Mouse (Mus musculus) hindbrain, embryonic 12.5 days (tissue): ENCODE results near the gene Pex5l. TPM values are rescaled to one million over a fixed set of nuclear protein-coding genes. Genes with fewer than 3 reads are reported as not detected.
A peak's percentile ranks its signal among the peaks of the same experiment; 100 is the strongest.

Source experiments
- ATAC-seq: fragments of 200-750 bp; cut with Nextera tagmentation; 2 replicates; pipeline ENCODE4 v1.8.0; 2017; ENCODE audit warnings: moderate TSS enrichment; ENCODE audit not compliant: low FRiP score
- H3K27ac ChIP-seq: fragments of 300-500 bp; sonication (generic); 2 replicates; pipeline ENCODE4 v1.5.1; 2016; ENCODE audit warnings: mild to moderate bottlenecking
- H3K27me3 ChIP-seq: fragments of 300-500 bp; sonication (generic); 2 replicates; pipeline ENCODE4 v1.6.1; 2016; ENCODE audit warnings: mild to moderate bottlenecking
- H3K36me3 ChIP-seq: fragments of 300-500 bp; sonication (generic); 2 replicates; pipeline ENCODE4 v1.6.1; 2016; ENCODE audit warnings: mild to moderate bottlenecking
- H3K4me1 ChIP-seq: fragments of 300-500 bp; sonication (generic); 2 replicates; pipeline ENCODE4 v1.6.1; 2016
- H3K4me2 ChIP-seq: fragments of 300-500 bp; sonication (generic); replicated peaks from 2 replicates; pipeline ENCODE4 v1.6.1; 2016; ENCODE audit warnings: mild to moderate bottlenecking
- H3K4me3 ChIP-seq: fragments of 300-500 bp; sonication (generic); 2 replicates; pipeline ENCODE4 v1.5.1; 2016; ENCODE audit warnings: mild to moderate bottlenecking
- H3K9ac ChIP-seq: fragments of 300-500 bp; sonication (generic); 2 replicates; pipeline ENCODE4 v1.6.1; 2016; ENCODE audit warnings: mild to moderate bottlenecking, moderate library complexity
- H3K9me3 ChIP-seq: fragments of 300-500 bp; sonication (generic); replicated peaks from 2 replicates; pipeline ENCODE4 v1.6.1; 2016; ENCODE audit warnings: mild to moderate bottlenecking
- WGBS: fragments of 180-500 bp; shearing (Covaris S2); methylation state at CpG from one replicate; pipeline ENCODE4 v1.1.7; 2016; 5-methylcytosine and 5-hydroxymethylcytosine counted together
- polyA plus RNA-seq: library from polyadenylated mRNA; unstranded; fragments of >200 nt; fragmentation: Nextera tagmentation; extraction: Ambion mirVana; gene quantifications from 2 replicates; pipeline ENCODE4 v1.2.1, GENCODE M21; 2016

The Pex5l gene
- polyA plus RNA-seq, 1 experiment from 2014 or later: 3.7 TPM

GRCm38 (mm10) chr3:33089470-33089869 lies 53.6 kb downstream of the Pex5l start:
- peak overlapping the region; percentile 30; the same call in 1 of the 2 replicates for H3K27ac ChIP-seq
- no peak overlapping the region for H3K9ac ChIP-seq
- peak; percentile 51 for ATAC-seq
- H3K4me3 ChIP-seq: no peak overlapping the region
- no peaks in the 10 kb centered on the region for H3K36me3 ChIP-seq
- WGBS: 22% methylated on average over 2 of the region's 2 CpGs
- H3K4me2 ChIP-seq: peak overlapping the region; percentile 46
- no peaks in the 10 kb centered on the region for H3K27me3 ChIP-seq
- no peaks in the 10 kb centered on the region for H3K9me3 ChIP-seq
- peaks cover 13% of the 10 kb centered on the region for H3K4me1 ChIP-seq

GRCm38 (mm10) chr3:33088276-33088675 lies 54.8 kb downstream of the Pex5l start:
- no peaks in the 10 kb centered on the region for H3K36me3 ChIP-seq
- no peak overlapping the region for H3K9ac ChIP-seq
- ATAC-seq: no peak
- no peak overlapping the region for H3K4me2 ChIP-seq
- H3K4me3 ChIP-seq: no peak overlapping the region
- H3K27me3 ChIP-seq: no peaks in the 10 kb centered on the region
- 84% methylated on average over 4 of the region's 4 CpGs for WGBS
- no peak overlapping the region for H3K27ac ChIP-seq
- H3K4me1 ChIP-seq: peaks cover 10% of the 10 kb centered on the region
- H3K9me3 ChIP-seq: no peaks in the 10 kb centered on the region

- H3K36me3 ChIP-seq: no peaks in the 10 kb centered on the region
- no peak overlapping the region for H3K4me3 ChIP-seq
- no peaks in the 10 kb centered on the region for H3K27me3 ChIP-seq
- no peak overlapping the region for H3K27ac ChIP-seq
- WGBS: 39% methylated on average over 8 of the region's 8 CpGs
- no peaks in the 10 kb centered on the region for H3K9me3 ChIP-seq
- no peak overlapping the region for H3K9ac ChIP-seq
- no peaks in the 10 kb centered on the region; the same call in 1 of the 2 replicates for H3K4me1 ChIP-seq
- H3K4me2 ChIP-seq: no peak overlapping the region
- no peak for ATAC-seq
These were observed 60.2 kb downstream of the Pex5l start for GRCm38 (mm10) chr3:33082806-33083338.

GRCm38 (mm10) chr3:33081793-33082192 lies 61.3 kb downstream of the Pex5l start:
- WGBS: 84% methylated on average over 4 of the region's 4 CpGs

GRCm38 (mm10) chr3:33079658-33080057 lies 63.4 kb downstream of the Pex5l start:
- no peaks in the 10 kb centered on the region for H3K36me3 ChIP-seq
- ATAC-seq: no peak
- no peaks in the 10 kb centered on the region for H3K9me3 ChIP-seq
- no peak overlapping the region for H3K4me2 ChIP-seq
- 100% methylated on average over 1 of the region's 1 CpGs for WGBS
- no peaks in the 10 kb centered on the region for H3K27me3 ChIP-seq
- H3K9ac ChIP-seq: no peak overlapping the region
- no peak overlapping the region for H3K27ac ChIP-seq
- no peaks in the 10 kb centered on the region; the same call in 1 of the 2 replicates for H3K4me1 ChIP-seq
- H3K4me3 ChIP-seq: no peak overlapping the region

More at GRCm38 (mm10) chr3:33081793-33082192, 61.3 kb downstream of the Pex5l start:
- no peak overlapping the region for H3K4me2 ChIP-seq
- no peak for ATAC-seq
- no peak overlapping the region for H3K27ac ChIP-seq
- no peak overlapping the region for H3K9ac ChIP-seq
- H3K27me3 ChIP-seq: no peaks in the 10 kb centered on the region
- no peak overlapping the region for H3K4me3 ChIP-seq
- H3K9me3 ChIP-seq: no peaks in the 10 kb centered on the region
- H3K4me1 ChIP-seq: no peaks in the 10 kb centered on the region; the same call in 1 of the 2 replicates
- H3K36me3 ChIP-seq: no peaks in the 10 kb centered on the region

- Histone ChIP-seq H3K9me3 (no peaks in the 10 kb centered on the region), H3K27me3 (no peaks in the 10 kb centered on the region), H3K4me3 (no peak overlapping the region), H3K4me2 (no peak overlapping the region), H3K9ac (no peak overlapping the region), H3K36me3 (no peaks in the 10 kb centered on the region), H3K27ac (no peak overlapping the region), H3K4me1 (no peaks in the 10 kb centered on the region; the same call in 1 of the 2 replicates)
- ATAC-seq: no peak
- WGBS: 85% methylated on average over 3 of the region's 3 CpGs
These were observed 63.9 kb downstream of the Pex5l start for GRCm38 (mm10) chr3:33079171-33079570.

- no peak for ATAC-seq
- no peaks in the 10 kb centered on the region for H3K4me1 ChIP-seq
- WGBS: 60% methylated on average over 2 of the region's 2 CpGs
- no peaks in the 10 kb centered on the region for H3K9me3 ChIP-seq
- no peaks in the 10 kb centered on the region for H3K36me3 ChIP-seq
- no peak overlapping the region for H3K4me2 ChIP-seq
- no peaks in the 10 kb centered on the region for H3K27me3 ChIP-seq
- no peak overlapping the region for H3K27ac ChIP-seq
- no peak overlapping the region for H3K4me3 ChIP-seq
- no peak overlapping the region for H3K9ac ChIP-seq
These were observed 67.4 kb downstream of the Pex5l start for GRCm38 (mm10) chr3:33075696-33076095.

GRCm38 (mm10) chr3:33074266-33074981 lies 68.6 kb downstream of the Pex5l start:
- H3K4me2 ChIP-seq: no peak overlapping the region
- H3K9ac ChIP-seq: no peak overlapping the region
- H3K9me3 ChIP-seq: no peaks in the 10 kb centered on the region
- no peaks in the 10 kb centered on the region for H3K27me3 ChIP-seq
- no peaks in the 10 kb centered on the region for H3K36me3 ChIP-seq
- ATAC-seq: no peak
- H3K4me1 ChIP-seq: no peaks in the 10 kb centered on the region
- no peak overlapping the region for H3K4me3 ChIP-seq
- H3K27ac ChIP-seq: no peak overlapping the region
- WGBS: 70% methylated on average over 10 of the region's 10 CpGs

- H3K27ac ChIP-seq: no peak overlapping the region
- no peaks in the 10 kb centered on the region for H3K36me3 ChIP-seq
- 78% methylated on average over 1 of the region's 1 CpGs for WGBS
- H3K4me2 ChIP-seq: no peak overlapping the region
- no peak overlapping the region for H3K4me3 ChIP-seq
- no peak overlapping the region for H3K9ac ChIP-seq
- no peaks in the 10 kb centered on the region for H3K9me3 ChIP-seq
- no peaks in the 10 kb centered on the region for H3K27me3 ChIP-seq
- no peak for ATAC-seq
- H3K4me1 ChIP-seq: no peaks in the 10 kb centered on the region
These were observed 69.2 kb downstream of the Pex5l start for GRCm38 (mm10) chr3:33073905-33074265.

GRCm38 (mm10) chr3:33070771-33071170 lies 72.3 kb downstream of the Pex5l start:
- Histone ChIP-seq H3K9ac (no peak overlapping the region), H3K4me3 (no peak overlapping the region), H3K4me2 (no peak overlapping the region), H3K36me3 (no peaks in the 10 kb centered on the region), H3K4me1 (no peaks in the 10 kb centered on the region), H3K27me3 (no peaks in the 10 kb centered on the region), H3K27ac (no peak overlapping the region), H3K9me3 (no peaks in the 10 kb centered on the region)
- 89% methylated on average over 6 of the region's 6 CpGs for WGBS
- ATAC-seq: no peak

GRCm38 (mm10) chr3:33068146-33068545 lies 74.9 kb downstream of the Pex5l start:
- no peak overlapping the region for H3K9ac ChIP-seq
- H3K4me2 ChIP-seq: no peak overlapping the region
- H3K36me3 ChIP-seq: no peaks in the 10 kb centered on the region
- no peak overlapping the region for H3K4me3 ChIP-seq
- WGBS: 69% methylated on average over 5 of the region's 5 CpGs
- H3K27me3 ChIP-seq: no peaks in the 10 kb centered on the region
- H3K27ac ChIP-seq: no peak overlapping the region
- no peak for ATAC-seq
- H3K9me3 ChIP-seq: no peaks in the 10 kb centered on the region
- peaks cover 8% of the 10 kb centered on the region for H3K4me1 ChIP-seq

GRCm38 (mm10) chr3:33063590-33063989 lies 79.5 kb downstream of the Pex5l start:
- Histone ChIP-seq H3K4me2 (no peak overlapping the region), H3K27ac (no peak overlapping the region), H3K9me3 (no peaks in the 10 kb centered on the region), H3K4me1 (peaks cover 18% of the 10 kb centered on the region), H3K9ac (no peak overlapping the region), H3K36me3 (no peaks in the 10 kb centered on the region), H3K27me3 (no peaks in the 10 kb centered on the region), H3K4me3 (no peak overlapping the region)
- ATAC-seq: peak; percentile 59
- 19% methylated on average over 6 of the region's 6 CpGs for WGBS

- Histone ChIP-seq H3K4me1 (peaks cover 18% of the 10 kb centered on the region), H3K27ac (no peak overlapping the region), H3K4me3 (no peak overlapping the region), H3K9me3 (no peaks in the 10 kb centered on the region), H3K9ac (no peak overlapping the region), H3K27me3 (no peaks in the 10 kb centered on the region), H3K36me3 (no peaks in the 10 kb centered on the region), H3K4me2 (no peak overlapping the region)
- WGBS: 40% methylated on average over 2 of the region's 2 CpGs
- no peak for ATAC-seq
These were observed 81.6 kb downstream of the Pex5l start for GRCm38 (mm10) chr3:33061428-33061827.
